Mouse (Mus musculus) neural tube, embryonic 14.5 days (tissue): ENCODE measurements around the gene Rps6ka5. TPM values are rescaled to one million over a fixed set of nuclear protein-coding genes. Genes with fewer than 3 reads are reported as not detected.

Experiments used
- ATAC-seq: fragments of 200-750 bp; cut with Nextera tagmentation; 2 replicates; pipeline ENCODE4 v1.8.0; 2017; ENCODE audit warnings: low read depth, mild to moderate bottlenecking, moderate TSS enrichment, moderate library complexity
- H3K27ac ChIP-seq: fragments of 300-500 bp; sonication (generic); 2 replicates; pipeline ENCODE4 v1.5.1; 2014; ENCODE audit warnings: low read depth, mild to moderate bottlenecking, control low read depth, low read length, moderate library complexity, mixed read lengths
- H3K27me3 ChIP-seq: fragments of 300-500 bp; sonication (generic); 2 replicates; pipeline ENCODE4 v1.6.1; 2014; ENCODE audit warnings: low read length; ENCODE audit not compliant: control insufficient read depth, insufficient read depth
- H3K36me3 ChIP-seq: fragments of 300-500 bp; sonication (generic); 2 replicates; pipeline ENCODE4 v1.6.1; 2014; ENCODE audit warnings: low read length, mixed read lengths; ENCODE audit not compliant: control insufficient read depth, insufficient read depth
- H3K4me1 ChIP-seq: fragments of 300-500 bp; sonication (generic); 2 replicates; pipeline ENCODE4 v1.6.1; 2014; ENCODE audit warnings: low read length; ENCODE audit not compliant: control insufficient read depth, insufficient read depth
- H3K4me2 ChIP-seq: fragments of 300-500 bp; sonication (generic); 2 replicates; pipeline ENCODE4 v1.6.1; 2014; ENCODE audit warnings: mild to moderate bottlenecking, low read depth, low read length, control low read depth
- H3K4me3 ChIP-seq: fragments of 300-500 bp; sonication (generic); 2 replicates; pipeline ENCODE4 v1.5.1; 2014; ENCODE audit warnings: low read depth, low read length, control low read depth, mixed read lengths
- H3K9ac ChIP-seq: fragments of 300-500 bp; sonication (generic); replicated peaks from 2 replicates; pipeline ENCODE4 v1.6.1; 2014; ENCODE audit warnings: low read depth, mild to moderate bottlenecking, control low read depth, low read length, mixed read lengths
- H3K9me3 ChIP-seq: fragments of 300-500 bp; sonication (generic); 2 replicates; pipeline ENCODE4 v1.6.1; 2016; ENCODE audit warnings: low read length; ENCODE audit not compliant: control insufficient read depth
- WGBS: fragments of 180-500 bp; shearing (Covaris S2); extraction: QIAGEN DNeasy Blood & Tissue Kit; methylation state at CpG from one replicate; pipeline ENCODE4 v1.1.7; 2014; 5-methylcytosine and 5-hydroxymethylcytosine counted together
- polyA plus RNA-seq: library from polyadenylated mRNA; unstranded; fragments of >200 nt; fragmentation: Nextera tagmentation; extraction: Ambion mirVana; gene quantifications from 2 replicates; pipeline ENCODE4 v1.2.1, GENCODE M21; 2014

Rps6ka5 gene
- polyA plus RNA-seq, 1 experiment from 2014 or later: 7.9 TPM

DNA sequence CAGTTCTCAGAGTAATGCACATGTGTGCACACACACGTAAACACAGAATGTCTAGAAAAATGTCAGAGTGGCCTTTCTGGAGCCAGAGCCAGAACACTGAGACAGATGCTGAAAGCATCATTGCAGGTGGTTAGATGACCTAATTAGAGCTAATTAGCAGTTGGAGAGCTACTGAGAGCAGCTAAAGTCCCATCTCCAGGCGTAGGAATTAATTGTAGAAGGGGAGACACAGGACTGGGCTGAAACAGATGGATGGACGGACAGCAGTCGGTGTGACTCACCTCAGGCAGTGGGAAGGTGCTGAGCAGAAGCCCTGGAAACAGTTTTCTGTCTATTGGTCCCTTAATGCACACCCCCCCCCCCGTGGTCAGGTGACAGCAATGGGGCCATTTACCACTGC is 8.4 kb upstream of the Rps6ka5 start:
- Histone ChIP-seq H3K27me3 (no peaks in the 10 kb centered on the region), H3K4me3 (no peak overlapping the region), H3K4me1 (no peaks in the 10 kb centered on the region), H3K27ac (no peak overlapping the region), H3K9me3 (no peaks in the 10 kb centered on the region), H3K9ac (no peak overlapping the region), H3K36me3 (no peaks in the 10 kb centered on the region), H3K4me2 (no peak overlapping the region)
- ATAC-seq: no peak
- WGBS: 59% methylated on average over 5 of the region's 5 CpGs

DNA sequence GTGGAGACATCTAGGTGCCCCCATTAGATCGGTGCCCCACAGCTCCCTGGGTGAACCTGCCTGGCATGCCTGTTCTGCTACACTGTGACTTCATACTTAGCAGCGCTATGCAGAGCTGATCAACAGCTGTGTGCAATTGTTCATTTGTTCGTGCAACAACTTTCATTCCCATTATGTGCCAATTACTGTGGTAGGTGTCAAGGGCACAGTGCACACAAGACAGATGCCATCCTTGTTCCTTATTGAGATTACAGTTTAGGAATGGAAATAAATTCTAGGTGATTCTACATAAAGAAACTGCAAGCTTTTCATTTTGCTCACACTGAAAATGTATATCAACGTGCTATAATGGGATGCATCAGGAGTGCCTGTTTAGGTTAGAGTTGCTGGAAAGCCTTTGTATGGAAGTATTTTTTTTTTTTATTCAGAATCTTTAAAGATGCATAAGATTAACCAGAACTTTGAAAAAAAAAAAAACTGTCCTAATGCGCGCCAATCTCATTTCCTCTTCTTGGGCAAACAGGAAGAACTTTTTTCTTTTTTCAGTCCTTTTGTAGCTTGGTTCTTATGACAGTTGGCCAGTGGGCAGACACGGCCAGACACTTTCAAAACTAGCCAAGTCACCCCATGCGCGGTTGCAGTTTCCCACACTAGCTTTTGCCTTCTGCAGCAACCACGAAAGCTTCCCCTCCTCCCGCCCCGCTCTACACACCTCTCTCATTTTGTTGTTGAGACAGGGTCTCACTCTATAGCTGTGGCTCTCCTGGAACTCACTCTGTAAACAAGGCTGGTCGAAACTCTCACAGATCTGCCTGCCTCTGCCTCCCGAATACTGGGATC is 2.1 kb upstream of the Rps6ka5 start:
- no peaks in the 10 kb centered on the region for H3K36me3 ChIP-seq
- H3K4me2 ChIP-seq: no peak overlapping the region
- no peak overlapping the region for H3K4me3 ChIP-seq
- ATAC-seq: no peak
- no peaks in the 10 kb centered on the region for H3K9me3 ChIP-seq
- H3K9ac ChIP-seq: no peak overlapping the region
- H3K4me1 ChIP-seq: peaks cover 2% of the 10 kb centered on the region; the same call in 1 of the 2 replicates
- 77% methylated on average over 14 of the region's 14 CpGs for WGBS
- H3K27ac ChIP-seq: no peak overlapping the region
- no peaks in the 10 kb centered on the region for H3K27me3 ChIP-seq

- no peaks in the 10 kb centered on the region for H3K36me3 ChIP-seq
- WGBS: 30% methylated on average over 7 of the region's 7 CpGs
- ATAC-seq: no peak
Observed at GRCm38 (mm10) chr12:100727891-100728290, 1.1 kb upstream of the Rps6ka5 start.

GRCm38 (mm10) chr12:100725458-100725786 is 1.4 kb downstream of the Rps6ka5 start:
- Histone ChIP-seq H3K27ac (no peak overlapping the region), H3K9ac (no peak overlapping the region), H3K36me3 (no peaks in the 10 kb centered on the region), H3K4me2 (peak overlapping the region; percentile 55), H3K4me1 (peaks cover 2% of the 10 kb centered on the region; the same call in 1 of the 2 replicates), H3K9me3 (no peaks in the 10 kb centered on the region), H3K4me3 (peak overlapping the region; percentile 69), H3K27me3 (no peaks in the 10 kb centered on the region)
- ATAC-seq: no peak
- 5% methylated on average over 17 of the region's 17 CpGs for WGBS

More at GRCm38 (mm10) chr12:100727891-100728290, 1.1 kb upstream of the Rps6ka5 start:
- Histone ChIP-seq H3K9me3 (no peaks in the 10 kb centered on the region), H3K4me3 (no peak overlapping the region), H3K27me3 (no peaks in the 10 kb centered on the region), H3K4me1 (peaks cover 2% of the 10 kb centered on the region; the same call in 1 of the 2 replicates), H3K27ac (no peak overlapping the region), H3K9ac (no peak overlapping the region), H3K4me2 (no peak overlapping the region)

- Histone ChIP-seq H3K27ac (peak overlapping the region; percentile 93), H3K9ac (peak overlapping the region; percentile 70), H3K4me3 (peak overlapping the region; percentile 69), H3K9me3 (no peaks in the 10 kb centered on the region), H3K27me3 (no peaks in the 10 kb centered on the region), H3K36me3 (no peaks in the 10 kb centered on the region), H3K4me2 (peak overlapping the region; percentile 81), H3K4me1 (peaks cover 2% of the 10 kb centered on the region; the same call in 1 of the 2 replicates)
- peak; percentile 99 for ATAC-seq
- WGBS: under 1% methylated on average over 84 of the region's 85 CpGs
Observed at GRCm38 (mm10) chr12:100724606-100725457, 2.0 kb downstream of the Rps6ka5 start.

- Histone ChIP-seq H3K4me1 (peaks cover 2% of the 10 kb centered on the region; the same call in 1 of the 2 replicates), H3K36me3 (no peaks in the 10 kb centered on the region), H3K27me3 (no peaks in the 10 kb centered on the region), H3K9ac (peak overlapping the region; percentile 70), H3K27ac (peak overlapping the region; percentile 93), H3K4me2 (peak overlapping the region; percentile 81), H3K4me3 (peak overlapping the region; percentile 69), H3K9me3 (no peaks in the 10 kb centered on the region)
- ATAC-seq: peak; percentile 3
- 6% methylated on average over 8 of the region's 8 CpGs for WGBS
Observed at GRCm38 (mm10) chr12:100724182-100724581, 2.6 kb downstream of the Rps6ka5 start.

DNA sequence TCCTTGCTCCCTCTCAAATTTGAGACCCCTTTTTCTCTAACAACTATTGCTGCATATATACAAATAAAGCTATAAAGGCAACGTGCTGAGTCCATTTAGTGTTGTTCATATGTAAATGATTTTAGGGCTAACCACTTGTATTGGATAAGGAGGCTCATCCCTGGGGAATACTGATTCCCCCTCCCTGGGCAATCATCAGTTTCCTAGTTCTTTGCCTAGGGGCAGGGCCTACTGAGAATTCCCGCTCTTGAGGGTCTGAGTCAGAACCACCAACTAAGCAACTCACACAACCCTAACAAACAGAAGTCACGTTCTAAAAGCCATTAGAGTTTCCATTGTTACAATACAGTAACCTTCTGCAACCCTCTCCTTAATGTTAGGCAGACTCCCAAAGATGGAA is 6.0 kb downstream of the Rps6ka5 start:
- Histone ChIP-seq H3K4me3 (no peak overlapping the region), H3K27me3 (no peaks in the 10 kb centered on the region), H3K9me3 (no peaks in the 10 kb centered on the region), H3K4me2 (no peak overlapping the region), H3K36me3 (no peaks in the 10 kb centered on the region), H3K9ac (no peak overlapping the region), H3K27ac (no peak overlapping the region), H3K4me1 (peaks cover 2% of the 10 kb centered on the region; the same call in 1 of the 2 replicates)
- WGBS: 16% methylated on average over 3 of the region's 3 CpGs
- ATAC-seq: no peak

DNA sequence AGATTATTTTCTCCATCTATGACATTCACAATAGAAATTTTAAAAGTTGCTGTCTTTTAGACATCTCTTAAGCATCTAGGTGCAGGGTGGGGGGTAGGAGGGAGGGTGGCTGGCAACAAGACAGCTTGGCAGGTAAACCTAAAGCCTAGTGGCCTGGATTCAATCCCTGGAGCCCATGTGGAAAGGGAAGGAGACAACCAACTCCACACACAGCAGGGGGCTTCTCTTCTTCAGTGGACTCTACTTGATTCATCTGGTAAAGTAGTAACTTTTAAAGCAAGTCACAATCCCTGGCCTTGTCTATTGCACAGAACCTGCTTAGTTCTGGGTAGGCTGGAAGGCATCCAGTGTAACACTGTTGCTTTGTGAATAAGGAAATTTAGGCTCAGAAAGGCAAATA is 9.3 kb downstream of the Rps6ka5 start:
- no peak overlapping the region for H3K4me3 ChIP-seq
- no peaks in the 10 kb centered on the region for H3K9me3 ChIP-seq
- no peaks in the 10 kb centered on the region for H3K36me3 ChIP-seq
- no peaks in the 10 kb centered on the region for H3K4me1 ChIP-seq
- H3K27ac ChIP-seq: no peak overlapping the region
- no peak for ATAC-seq
- H3K27me3 ChIP-seq: no peaks in the 10 kb centered on the region
- H3K9ac ChIP-seq: no peak overlapping the region
- H3K4me2 ChIP-seq: no peak overlapping the region

- no peaks in the 10 kb centered on the region for H3K4me1 ChIP-seq
- H3K4me3 ChIP-seq: no peak overlapping the region
- no peaks in the 10 kb centered on the region for H3K9me3 ChIP-seq
- H3K27ac ChIP-seq: no peak overlapping the region
- no peaks in the 10 kb centered on the region for H3K27me3 ChIP-seq
- no peak for ATAC-seq
- no peaks in the 10 kb centered on the region for H3K36me3 ChIP-seq
- 63% methylated on average over 4 of the region's 4 CpGs for WGBS
- H3K9ac ChIP-seq: no peak overlapping the region
- H3K4me2 ChIP-seq: no peak overlapping the region
Observed at GRCm38 (mm10) chr12:100716969-100717368, 9.8 kb downstream of the Rps6ka5 start.
